Mouse (Mus musculus) ES-Bruce4 (cell line): ENCODE results near the gene Ttc7b.

ENCODE experiments used
- CTCF ChIP-seq: IDR thresholded peaks from one replicate; pipeline ENCODE4 v1.8.1; 2011; ENCODE audit warnings: low read depth, low read length
- EP300 ChIP-seq: IDR thresholded peaks from 2 replicates; pipeline ENCODE4 v1.6.1; 2011; ENCODE audit warnings: low read depth, low read length; ENCODE audit not compliant: insufficient read depth
- POLR2A ChIP-seq: IDR thresholded peaks from one replicate; pipeline ENCODE4 v1.8.1; 2011; ENCODE audit warnings: low read length; ENCODE audit not compliant: insufficient read depth

- TF ChIP-seq CTCF (no peak), POLR2A (no peak), EP300 (no peak)
Observed at GRCm38 (mm10) chr12:100340901-100341460, 179.6 kb downstream of the Ttc7b start.
